Mouse (Mus musculus) hindbrain, embryonic 15.5 days (tissue): Measurements from ENCODE around the gene Adamtsl2. TPM values are rescaled to one million over a fixed set of nuclear protein-coding genes. Genes with fewer than 3 reads are reported as not detected.

Experiments used
- ATAC-seq: fragments of 200-750 bp; cut with Nextera tagmentation; 2 replicates; pipeline ENCODE4 v1.8.0; 2017; ENCODE audit warnings: low read depth, moderate number of reproducible peaks, moderate TSS enrichment; ENCODE audit not compliant: low FRiP score
- H3K27ac ChIP-seq: fragments of 300-500 bp; sonication (generic); replicated peaks from 2 replicates; pipeline ENCODE4 v1.5.1; 2015; ENCODE audit warnings: mild to moderate bottlenecking, inconsistent platforms
- H3K27me3 ChIP-seq: fragments of 300-500 bp; sonication (generic); 2 replicates; pipeline ENCODE4 v1.6.1; 2015; ENCODE audit warnings: control low read depth, inconsistent platforms
- H3K36me3 ChIP-seq: fragments of 300-500 bp; sonication (generic); 2 replicates; pipeline ENCODE4 v1.6.1; 2015; ENCODE audit warnings: control low read depth, inconsistent platforms
- H3K4me1 ChIP-seq: fragments of 300-500 bp; sonication (generic); replicated peaks from 2 replicates; pipeline ENCODE4 v1.6.1; 2015; ENCODE audit warnings: control low read depth, inconsistent platforms
- H3K4me2 ChIP-seq: fragments of 300-500 bp; sonication (generic); 2 replicates; pipeline ENCODE4 v1.6.1; 2015; ENCODE audit warnings: moderate library complexity, mild to moderate bottlenecking, inconsistent platforms
- H3K4me3 ChIP-seq: fragments of 300-500 bp; sonication (generic); 2 replicates; pipeline ENCODE4 v1.5.1; 2015; ENCODE audit warnings: mild to moderate bottlenecking, inconsistent platforms
- H3K9ac ChIP-seq: fragments of 300-500 bp; sonication (generic); 2 replicates; pipeline ENCODE4 v1.6.1; 2015; ENCODE audit warnings: inconsistent platforms
- H3K9me3 ChIP-seq: fragments of 300-500 bp; sonication (generic); 2 replicates; pipeline ENCODE4 v1.6.1; 2016; ENCODE audit warnings: control low read depth, inconsistent platforms
- WGBS: fragments of 180-500 bp; shearing (Covaris S2); methylation state at CpG from one replicate; pipeline ENCODE4 v1.1.7; 2015; 5-methylcytosine and 5-hydroxymethylcytosine counted together
- polyA plus RNA-seq: library from polyadenylated mRNA; unstranded; fragments of >200 nt; fragmentation: Nextera tagmentation; extraction: Ambion mirVana; gene quantifications from 2 replicates; pipeline ENCODE4 v1.2.1, GENCODE M21; 2015

The Adamtsl2 gene
- polyA plus RNA-seq, 1 experiment from 2014 or later = 10.4 TPM

GRCm38 (mm10) chr2:27058251-27058650, 20.9 kb upstream of the Adamtsl2 start:
- Histone ChIP-seq H3K27me3 (no peaks in the 10 kb centered on the region), H3K27ac (no peak overlapping the region), H3K9me3 (no peaks in the 10 kb centered on the region), H3K9ac (no peak overlapping the region), H3K4me2 (no peak overlapping the region), H3K36me3 (no peaks in the 10 kb centered on the region), H3K4me3 (no peak overlapping the region), H3K4me1 (peaks cover 9% of the 10 kb centered on the region; the same call in 1 of the 2 replicates)
- no peak for ATAC-seq
- 64% methylated on average over 4 of the region's 4 CpGs for WGBS

GRCm38 (mm10) chr2:27058751-27059150, 20.4 kb upstream of the Adamtsl2 start:
- Histone ChIP-seq H3K4me3 (no peak overlapping the region), H3K9me3 (no peaks in the 10 kb centered on the region), H3K27me3 (no peaks in the 10 kb centered on the region), H3K4me2 (no peak overlapping the region), H3K27ac (no peak overlapping the region), H3K9ac (no peak overlapping the region), H3K36me3 (no peaks in the 10 kb centered on the region), H3K4me1 (peaks cover 9% of the 10 kb centered on the region; the same call in 1 of the 2 replicates)
- 51% methylated on average over 12 of the region's 12 CpGs for WGBS
- no peak for ATAC-seq

GRCm38 (mm10) chr2:27059187-27059586, 20.0 kb upstream of the Adamtsl2 start:
- Histone ChIP-seq H3K9me3 (no peaks in the 10 kb centered on the region), H3K27ac (no peak overlapping the region), H3K36me3 (no peaks in the 10 kb centered on the region), H3K4me1 (peaks cover 9% of the 10 kb centered on the region; the same call in 1 of the 2 replicates), H3K4me2 (no peak overlapping the region), H3K9ac (no peak overlapping the region), H3K4me3 (no peak overlapping the region), H3K27me3 (no peaks in the 10 kb centered on the region)
- no peak for ATAC-seq
- 85% methylated on average over 9 of the region's 9 CpGs for WGBS

- no peaks in the 10 kb centered on the region for H3K9me3 ChIP-seq
- 73% methylated on average over 2 of the region's 2 CpGs for WGBS
Measured at GRCm38 (mm10) chr2:27067124-27067523, 12.1 kb upstream of the Adamtsl2 start.

GRCm38 (mm10) chr2:27067996-27068395, 11.2 kb upstream of the Adamtsl2 start:
- 14% methylated on average over 2 of the region's 2 CpGs for WGBS
- H3K4me2 ChIP-seq = no peak overlapping the region
- H3K9ac ChIP-seq = no peak overlapping the region

More at GRCm38 (mm10) chr2:27067124-27067523, 12.1 kb upstream of the Adamtsl2 start:
- Histone ChIP-seq H3K36me3 (no peaks in the 10 kb centered on the region), H3K27ac (no peak overlapping the region), H3K4me1 (peaks cover 16% of the 10 kb centered on the region), H3K27me3 (no peaks in the 10 kb centered on the region), H3K9ac (no peak overlapping the region), H3K4me3 (no peak overlapping the region), H3K4me2 (no peak overlapping the region)
- no peak for ATAC-seq

GRCm38 (mm10) chr2:27069646-27070045, 9.5 kb upstream of the Adamtsl2 start:
- no peak overlapping the region for H3K4me3 ChIP-seq
- no peaks in the 10 kb centered on the region for H3K9me3 ChIP-seq
- no peaks in the 10 kb centered on the region for H3K36me3 ChIP-seq
- H3K4me1 ChIP-seq = peaks cover 16% of the 10 kb centered on the region
- peak; percentile 40; the same call in 1 of the 2 replicates for ATAC-seq
- no peaks in the 10 kb centered on the region for H3K27me3 ChIP-seq
- H3K9ac ChIP-seq = no peak overlapping the region
- 30% methylated on average over 3 of the region's 3 CpGs for WGBS
- H3K4me2 ChIP-seq = no peak overlapping the region
- no peak overlapping the region for H3K27ac ChIP-seq

More at GRCm38 (mm10) chr2:27067996-27068395, 11.2 kb upstream of the Adamtsl2 start:
- H3K27ac ChIP-seq = no peak overlapping the region
- no peak overlapping the region for H3K4me3 ChIP-seq
- no peaks in the 10 kb centered on the region for H3K27me3 ChIP-seq
- no peak for ATAC-seq
- no peaks in the 10 kb centered on the region for H3K36me3 ChIP-seq
- peaks cover 16% of the 10 kb centered on the region for H3K4me1 ChIP-seq
- no peaks in the 10 kb centered on the region for H3K9me3 ChIP-seq

- H3K27ac ChIP-seq = no peak overlapping the region
- 69% methylated on average over 2 of the region's 2 CpGs for WGBS
- H3K27me3 ChIP-seq = no peaks in the 10 kb centered on the region
- no peak for ATAC-seq
- H3K36me3 ChIP-seq = no peaks in the 10 kb centered on the region
- peaks cover 16% of the 10 kb centered on the region for H3K4me1 ChIP-seq
- no peak overlapping the region for H3K4me2 ChIP-seq
- H3K9me3 ChIP-seq = no peaks in the 10 kb centered on the region
- no peak overlapping the region for H3K9ac ChIP-seq
- H3K4me3 ChIP-seq = no peak overlapping the region
Measured at GRCm38 (mm10) chr2:27070247-27070813, 8.8 kb upstream of the Adamtsl2 start.

GRCm38 (mm10) chr2:27071137-27071536, 8.0 kb upstream of the Adamtsl2 start:
- H3K27ac ChIP-seq = peak overlapping the region; percentile 34; the same call in 1 of the 2 replicates
- peak; percentile 68; the same call in 1 of the 2 replicates for ATAC-seq

GRCm38 (mm10) chr2:27071978-27072377, 7.2 kb upstream of the Adamtsl2 start, which contains the start of gene Mymk:
TSS of gene Mymk (minus strand) at chr2:27072179.
- ATAC-seq = no peak
- no peak within 1 kb of the TSS for H3K4me2 ChIP-seq
- no peaks in the 10 kb centered on the region for H3K9me3 ChIP-seq
- no peak within 1 kb of the TSS for H3K4me3 ChIP-seq
- peak within 1 kb of the TSS; percentile 34; the same call in 1 of the 2 replicates for H3K27ac ChIP-seq
- no peaks in the 10 kb centered on the region for H3K36me3 ChIP-seq
- peaks cover 16% of the 10 kb centered on the region for H3K4me1 ChIP-seq
- no peaks in the 10 kb centered on the region for H3K27me3 ChIP-seq
- WGBS = 89% methylated on average over 2 of the region's 2 CpGs
- no peak within 1 kb of the TSS for H3K9ac ChIP-seq

More at GRCm38 (mm10) chr2:27071137-27071536, 8.0 kb upstream of the Adamtsl2 start:
- no peaks in the 10 kb centered on the region for H3K9me3 ChIP-seq
- no peaks in the 10 kb centered on the region for H3K27me3 ChIP-seq
- H3K36me3 ChIP-seq = no peaks in the 10 kb centered on the region
- no peak overlapping the region for H3K9ac ChIP-seq
- H3K4me2 ChIP-seq = no peak overlapping the region
- H3K4me1 ChIP-seq = peaks cover 16% of the 10 kb centered on the region
- 19% methylated on average over 4 of the region's 4 CpGs for WGBS
- H3K4me3 ChIP-seq = no peak overlapping the region

GRCm38 (mm10) chr2:27073407-27073806, 5.8 kb upstream of the Adamtsl2 start:
- Histone ChIP-seq H3K4me3 (no peak overlapping the region), H3K27ac (no peak overlapping the region), H3K4me1 (peaks cover 22% of the 10 kb centered on the region), H3K9me3 (no peaks in the 10 kb centered on the region), H3K36me3 (no peaks in the 10 kb centered on the region), H3K27me3 (no peaks in the 10 kb centered on the region), H3K9ac (no peak overlapping the region), H3K4me2 (no peak overlapping the region)
- WGBS = 78% methylated on average over 4 of the region's 4 CpGs
- no peak for ATAC-seq

- Histone ChIP-seq H3K36me3 (no peaks in the 10 kb centered on the region), H3K4me2 (no peak overlapping the region), H3K27me3 (no peaks in the 10 kb centered on the region), H3K4me3 (no peak overlapping the region), H3K9me3 (no peaks in the 10 kb centered on the region), H3K4me1 (peaks cover 36% of the 10 kb centered on the region), H3K9ac (no peak overlapping the region), H3K27ac (no peak overlapping the region)
- WGBS = 70% methylated on average over 4 of the region's 4 CpGs
- ATAC-seq = no peak
Measured at GRCm38 (mm10) chr2:27074804-27075203, 4.4 kb upstream of the Adamtsl2 start.

- no peak for ATAC-seq
- H3K9me3 ChIP-seq = no peaks in the 10 kb centered on the region
- peaks cover 39% of the 10 kb centered on the region for H3K4me1 ChIP-seq
- no peak overlapping the region for H3K27ac ChIP-seq
- no peak overlapping the region for H3K4me2 ChIP-seq
- no peak overlapping the region for H3K4me3 ChIP-seq
- 78% methylated on average over 3 of the region's 3 CpGs for WGBS
- H3K36me3 ChIP-seq = no peaks in the 10 kb centered on the region
- H3K9ac ChIP-seq = no peak overlapping the region
- no peaks in the 10 kb centered on the region for H3K27me3 ChIP-seq
Measured at GRCm38 (mm10) chr2:27075485-27075884, 3.7 kb upstream of the Adamtsl2 start.
